Mouse (Mus musculus): ENCODE data around the gene Nexn. TPM values are rescaled to one million over a fixed set of nuclear protein-coding genes. Genes with fewer than 3 reads are reported as not detected.
"Not testable (repeated sequence)": the region's sequence is repeated elsewhere in the genome, so short reads cannot be mapped to it uniquely, and the experiment has no call there.

Nexn gene
- polyA plus RNA-seq, 1 experiment from 2014 or later, result 14.0 TPM

- no peaks in the 10 kb centered on the region for H3K36me3 ChIP-seq
- no peak for ATAC-seq (ENCODE audit: insufficient number of reproducible peaks, insufficient read depth, low FRiP score, low TSS enrichment, low read depth)
- no peak overlapping the region for H3K4me2 ChIP-seq
- WGBS, result 57% methylated on average over 8 of the region's 8 CpGs
- H3K9ac ChIP-seq (replicated peaks), result no peak overlapping the region
- no peak overlapping the region for H3K27ac ChIP-seq
- H3K4me1 ChIP-seq (replicated peaks), result peaks cover 21% of the 10 kb centered on the region
- H3K27me3 ChIP-seq, result peaks cover 16% of the 10 kb centered on the region
- H3K9me3 ChIP-seq, result no peaks in the 10 kb centered on the region
- no peak overlapping the region for H3K4me3 ChIP-seq (replicated peaks)
Observed at GRCm38 (mm10) chr3:152261948-152262347, 4.2 kb downstream of the Nexn start.

- ATAC-seq (ENCODE audit: insufficient number of reproducible peaks, insufficient read depth, low FRiP score, low TSS enrichment, low read depth), result no peak
- Histone ChIP-seq H3K27ac (no peak overlapping the region), H3K4me2 (no peak overlapping the region), H3K9me3 (no peaks in the 10 kb centered on the region), H3K4me3 (replicated peaks) (no peak overlapping the region), H3K27me3 (peaks cover 12% of the 10 kb centered on the region), H3K36me3 (no peaks in the 10 kb centered on the region), H3K9ac (replicated peaks) (no peak overlapping the region), H3K4me1 (replicated peaks) (peaks cover 18% of the 10 kb centered on the region)
- 47% methylated on average over 8 of the region's 8 CpGs for WGBS
Observed at GRCm38 (mm10) chr3:152261436-152261835, 4.7 kb downstream of the Nexn start.

GRCm38 (mm10) chr3:152260362-152260761, 5.8 kb downstream of the Nexn start:
- no peaks in the 10 kb centered on the region for H3K9me3 ChIP-seq
- H3K36me3 ChIP-seq, result no peaks in the 10 kb centered on the region
- WGBS, result 94% methylated on average over 1 of the region's 1 CpGs
- no peak overlapping the region for H3K27ac ChIP-seq
- H3K4me3 ChIP-seq (replicated peaks), result no peak overlapping the region
- H3K4me1 ChIP-seq (replicated peaks), result peaks cover 11% of the 10 kb centered on the region
- no peak for ATAC-seq (ENCODE audit: insufficient number of reproducible peaks, insufficient read depth, low FRiP score, low TSS enrichment, low read depth)
- no peak overlapping the region for H3K4me2 ChIP-seq
- no peak overlapping the region for H3K9ac ChIP-seq (replicated peaks)
- peaks cover 11% of the 10 kb centered on the region for H3K27me3 ChIP-seq

GRCm38 (mm10) chr3:152259409-152259808, 6.7 kb downstream of the Nexn start:
- 0 out of 2 replicates have a peak, but pooled peaks have one; percentile 39 for ATAC-seq (ENCODE audit: insufficient number of reproducible peaks, insufficient read depth, low FRiP score, low TSS enrichment, low read depth)
- not testable (repeated sequence) for H3K27me3 ChIP-seq; H3K4me2 ChIP-seq; H3K4me3 ChIP-seq (replicated peaks); H3K36me3 ChIP-seq; H3K9ac ChIP-seq (replicated peaks); H3K9me3 ChIP-seq; H3K27ac ChIP-seq
- peaks cover 11% of the 10 kb centered on the region; the same call in 1 of the 2 replicates for H3K4me1 ChIP-seq (replicated peaks)
- WGBS, result 48% methylated on average over 8 of the region's 9 CpGs

GRCm38 (mm10) chr3:152257528-152257927, 8.6 kb downstream of the Nexn start:
- Histone ChIP-seq H3K4me3 (replicated peaks) (no peak overlapping the region), H3K36me3 (no peaks in the 10 kb centered on the region), H3K27me3 (0 out of 2 replicates have a peak, but pooled peaks cover 3% of the 10 kb centered on the region), H3K27ac (no peak overlapping the region), H3K9ac (replicated peaks) (no peak overlapping the region), H3K9me3 (no peaks in the 10 kb centered on the region), H3K4me1 (replicated peaks) (0 out of 2 replicates have a peak, but pooled peaks cover 11% of the 10 kb centered on the region), H3K4me2 (no peak overlapping the region)
- no peak for ATAC-seq (ENCODE audit: insufficient number of reproducible peaks, insufficient read depth, low FRiP score, low TSS enrichment, low read depth)
- 78% methylated on average over 3 of the region's 3 CpGs for WGBS

GRCm38 (mm10) chr3:152250487-152250886, 15.7 kb downstream of the Nexn start:
- H3K9ac ChIP-seq (replicated peaks), result no peak overlapping the region
- WGBS, result 87% methylated on average over 1 of the region's 1 CpGs
- no peak overlapping the region for H3K4me2 ChIP-seq
- no peak for ATAC-seq (ENCODE audit: insufficient number of reproducible peaks, insufficient read depth, low FRiP score, low TSS enrichment, low read depth)
- H3K4me3 ChIP-seq (replicated peaks), result no peak overlapping the region
- no peaks in the 10 kb centered on the region for H3K4me1 ChIP-seq (replicated peaks)
- H3K27ac ChIP-seq, result no peak overlapping the region
- H3K9me3 ChIP-seq, result no peaks in the 10 kb centered on the region; the same call in 1 of the 2 replicates
- H3K36me3 ChIP-seq, result no peaks in the 10 kb centered on the region
- H3K27me3 ChIP-seq, result no peaks in the 10 kb centered on the region

GRCm38 (mm10) chr3:152247708-152248107, 18.4 kb downstream of the Nexn start:
- H3K9me3 ChIP-seq, result no peaks in the 10 kb centered on the region; the same call in 1 of the 2 replicates
- H3K4me3 ChIP-seq (replicated peaks), result no peak overlapping the region
- WGBS, result 86% methylated on average over 12 of the region's 12 CpGs
- H3K36me3 ChIP-seq, result no peaks in the 10 kb centered on the region
- no peaks in the 10 kb centered on the region for H3K27me3 ChIP-seq
- no peak overlapping the region for H3K9ac ChIP-seq (replicated peaks)
- H3K27ac ChIP-seq, result no peak overlapping the region
- H3K4me1 ChIP-seq (replicated peaks), result no peaks in the 10 kb centered on the region
- ATAC-seq (ENCODE audit: insufficient number of reproducible peaks, insufficient read depth, low FRiP score, low TSS enrichment, low read depth), result no peak
- H3K4me2 ChIP-seq, result no peak overlapping the region

GRCm38 (mm10) chr3:152245273-152245910, 20.8 kb downstream of the Nexn start:
- peaks cover 5% of the 10 kb centered on the region for H3K36me3 ChIP-seq
- H3K4me1 ChIP-seq (replicated peaks), result no peaks in the 10 kb centered on the region
- H3K27ac ChIP-seq, result no peak overlapping the region
- H3K4me3 ChIP-seq (replicated peaks), result no peak overlapping the region
- 83% methylated on average over 5 of the region's 5 CpGs for whole genome bisulfite sequencing
- no peaks in the 10 kb centered on the region; the same call in 1 of the 2 replicates for H3K9me3 ChIP-seq
- no peak; the same call in 1 of the 2 replicates for ATAC-seq (ENCODE audit: insufficient number of reproducible peaks, insufficient read depth, low FRiP score, low TSS enrichment, low read depth)
- H3K9ac ChIP-seq (replicated peaks), result no peak overlapping the region
- H3K27me3 ChIP-seq, result no peaks in the 10 kb centered on the region
- H3K4me2 ChIP-seq, result no peak overlapping the region

- no peaks in the 10 kb centered on the region for H3K4me1 ChIP-seq (replicated peaks)
- no peak overlapping the region for H3K27ac ChIP-seq
- H3K36me3 ChIP-seq, result peaks cover 18% of the 10 kb centered on the region
- H3K4me3 ChIP-seq (replicated peaks), result no peak overlapping the region
- H3K4me2 ChIP-seq, result no peak overlapping the region
- H3K9ac ChIP-seq (replicated peaks), result no peak overlapping the region
- H3K27me3 ChIP-seq, result no peaks in the 10 kb centered on the region
- no peaks in the 10 kb centered on the region; the same call in 1 of the 2 replicates for H3K9me3 ChIP-seq
- WGBS, result 81% methylated on average over 4 of the region's 4 CpGs
- no peak for ATAC-seq (ENCODE audit: insufficient number of reproducible peaks, insufficient read depth, low FRiP score, low TSS enrichment, low read depth)
Observed at GRCm38 (mm10) chr3:152243304-152243703, 22.8 kb downstream of the Nexn start.

GRCm38 (mm10) chr3:152241098-152241497, 25.1 kb downstream of the Nexn start:
- no peaks in the 10 kb centered on the region for H3K4me1 ChIP-seq (replicated peaks)
- ATAC-seq (ENCODE audit: insufficient number of reproducible peaks, insufficient read depth, low FRiP score, low TSS enrichment, low read depth), result no peak
- 47% methylated on average over 3 of the region's 3 CpGs for WGBS
- no peak overlapping the region for H3K4me2 ChIP-seq
- H3K27ac ChIP-seq, result no peak overlapping the region
- no peak overlapping the region for H3K9ac ChIP-seq (replicated peaks)
- H3K4me3 ChIP-seq (replicated peaks), result no peak overlapping the region
- no peaks in the 10 kb centered on the region for H3K27me3 ChIP-seq
- H3K9me3 ChIP-seq, result no peaks in the 10 kb centered on the region; the same call in 1 of the 2 replicates
- peaks cover 33% of the 10 kb centered on the region for H3K36me3 ChIP-seq

- Histone ChIP-seq H3K9me3 (no peaks in the 10 kb centered on the region), H3K9ac (replicated peaks) (no peak overlapping the region), H3K27me3 (no peaks in the 10 kb centered on the region), H3K4me3 (replicated peaks) (no peak overlapping the region), H3K4me1 (replicated peaks) (no peaks in the 10 kb centered on the region), H3K36me3 (peaks cover 43% of the 10 kb centered on the region), H3K27ac (no peak overlapping the region), H3K4me2 (no peak overlapping the region)
- ATAC-seq (ENCODE audit: insufficient number of reproducible peaks, insufficient read depth, low FRiP score, low TSS enrichment, low read depth), result no peak
- WGBS, result 94% methylated on average over 1 of the region's 1 CpGs
Observed at GRCm38 (mm10) chr3:152239592-152239991, 26.6 kb downstream of the Nexn start.

GRCm38 (mm10) chr3:152238836-152239235, 27.3 kb downstream of the Nexn start:
- Histone ChIP-seq H3K9me3 (no peaks in the 10 kb centered on the region), H3K36me3 (peaks cover 50% of the 10 kb centered on the region), H3K4me1 (replicated peaks) (no peaks in the 10 kb centered on the region), H3K27me3 (no peaks in the 10 kb centered on the region), H3K9ac (replicated peaks) (no peak overlapping the region), H3K4me2 (no peak overlapping the region), H3K4me3 (replicated peaks) (no peak overlapping the region), H3K27ac (no peak overlapping the region)
- ATAC-seq (ENCODE audit: insufficient number of reproducible peaks, insufficient read depth, low FRiP score, low TSS enrichment, low read depth), result no peak
- WGBS, result 69% methylated on average over 2 of the region's 2 CpGs
